Mouse (Mus musculus) erythroblast, embryonic 14.5 days (primary cell): ENCODE results near the gene Zbtb8os.

Experiments
- GATA1 ChIP-seq: IDR thresholded peaks from 2 replicates; pipeline ENCODE4 v1.6.1; 2012; ENCODE audit warnings: low read length, inconsistent platforms, mixed read lengths
- TAL1 ChIP-seq: IDR thresholded peaks from 3 replicates; pipeline ENCODE4 v1.6.1; 2012; ENCODE audit warnings: low read length, inconsistent platforms, mixed read lengths

DNA sequence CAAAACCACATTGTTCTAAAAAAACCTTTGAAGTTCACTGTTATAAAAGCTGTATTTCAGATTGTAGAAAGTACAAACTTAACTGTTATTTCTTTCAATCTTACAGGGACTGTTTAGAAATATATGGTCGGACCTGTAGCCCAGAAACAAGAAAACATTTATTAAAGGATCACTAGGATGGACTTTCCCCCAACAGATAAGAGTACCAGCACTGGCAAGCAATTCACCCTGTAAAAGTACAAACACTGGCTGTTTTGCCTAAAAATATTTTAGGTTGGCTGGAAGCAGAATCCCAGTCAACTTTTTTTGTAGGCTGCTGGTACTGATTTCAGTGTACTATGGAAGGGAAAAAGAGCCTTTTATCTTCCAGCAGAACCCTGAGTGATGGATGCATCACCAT lies 27.6 kb upstream of the Zbtb8os start:
- TF ChIP-seq TAL1 (no peak), GATA1 (no peak)
